Mouse (Mus musculus): ENCODE measurements around the gene Iscu. TPM values are rescaled to one million over a fixed set of nuclear protein-coding genes. Genes with fewer than 3 reads are reported as not detected.
"Not testable (repeated sequence)": the region's sequence is repeated elsewhere in the genome, so short reads cannot be mapped to it uniquely, and the experiment has no call there.

The Iscu gene
- total RNA-seq, 4 experiments from 2014 or later: 572 to 1,204 (median 919) TPM

DNA sequence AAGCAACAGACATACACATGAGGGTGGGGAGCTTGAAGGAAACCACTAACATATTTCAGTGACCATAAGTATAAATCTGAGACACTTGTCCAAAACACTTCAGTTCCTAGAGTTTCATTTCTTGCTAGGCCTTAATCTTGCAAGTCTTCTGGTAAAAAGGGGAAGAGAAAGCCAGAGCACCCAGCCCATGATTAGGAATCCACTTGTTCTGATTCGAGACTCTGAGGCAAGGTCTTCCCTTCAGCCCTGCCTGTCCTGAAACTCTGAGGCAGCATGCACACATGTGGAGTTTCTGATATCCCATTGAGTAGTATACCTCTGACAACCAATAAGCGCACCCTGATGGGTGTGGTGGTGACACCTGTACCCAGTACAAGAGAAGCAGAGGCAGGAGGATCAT lies 11.0 kb upstream of the Iscu start:
- no peak for DNase-seq

DNA sequence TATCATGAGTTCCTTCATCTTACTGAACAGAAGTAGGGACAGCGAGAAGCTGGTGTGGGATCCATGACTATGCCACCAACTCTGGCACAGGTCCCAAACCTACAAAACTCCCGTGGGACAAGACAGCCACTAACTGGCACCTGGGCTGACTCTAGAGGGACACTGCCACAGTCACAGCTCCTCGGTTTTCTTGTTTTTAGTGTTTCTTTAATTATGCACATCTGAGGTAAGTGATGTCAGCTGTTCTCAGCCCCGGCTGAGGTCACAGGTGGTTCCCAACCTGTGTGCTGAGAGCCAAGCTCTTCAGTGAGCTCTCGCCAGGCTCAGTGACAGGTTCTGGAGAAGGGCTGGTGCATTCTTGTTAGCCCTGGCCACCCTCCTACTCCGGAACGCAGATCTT lies 8.1 kb upstream of the Iscu start:
- no peak for DNase-seq

DNA sequence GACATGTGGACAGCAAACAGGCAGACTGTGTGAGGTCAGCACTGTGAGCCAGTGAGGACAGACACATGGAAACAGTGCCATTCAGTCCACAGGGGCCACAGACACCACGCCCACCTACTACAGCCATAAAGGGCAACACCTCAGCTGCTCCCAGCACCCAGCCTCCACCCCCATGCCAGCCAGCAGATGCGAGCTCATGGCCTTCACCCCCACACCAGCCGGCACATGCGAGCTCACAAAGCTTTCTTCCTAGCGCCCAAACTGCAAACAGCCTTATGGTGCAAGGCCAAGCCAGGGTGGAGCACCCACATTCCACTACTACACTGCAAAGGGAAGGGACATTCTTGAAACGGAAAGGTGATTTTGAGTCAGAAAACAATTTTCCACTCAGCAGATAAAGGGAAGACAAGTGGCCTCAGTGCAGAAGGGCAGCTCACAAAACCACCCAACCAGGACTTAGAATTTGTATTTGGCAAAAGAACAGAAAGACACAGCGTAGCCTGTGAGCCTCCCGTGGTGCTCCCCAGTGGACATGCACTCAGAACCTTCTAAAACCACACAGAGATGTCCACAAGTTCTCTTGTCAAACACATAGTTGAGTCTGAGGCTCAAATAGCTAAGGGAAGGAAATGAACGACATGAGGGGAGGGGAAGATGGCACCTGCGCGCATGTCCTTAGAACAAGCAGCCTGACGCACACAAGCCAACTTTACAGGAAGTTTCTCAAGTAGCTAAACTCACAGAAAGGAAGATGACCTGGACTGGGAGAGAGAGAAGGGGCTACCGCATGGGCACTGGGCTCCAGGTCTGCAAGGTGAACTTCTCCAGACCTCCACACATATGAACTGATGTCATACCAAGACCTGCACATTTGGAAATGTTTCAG lies 6.7 kb upstream of the Iscu start:
- DNase-seq: no peak

DNA sequence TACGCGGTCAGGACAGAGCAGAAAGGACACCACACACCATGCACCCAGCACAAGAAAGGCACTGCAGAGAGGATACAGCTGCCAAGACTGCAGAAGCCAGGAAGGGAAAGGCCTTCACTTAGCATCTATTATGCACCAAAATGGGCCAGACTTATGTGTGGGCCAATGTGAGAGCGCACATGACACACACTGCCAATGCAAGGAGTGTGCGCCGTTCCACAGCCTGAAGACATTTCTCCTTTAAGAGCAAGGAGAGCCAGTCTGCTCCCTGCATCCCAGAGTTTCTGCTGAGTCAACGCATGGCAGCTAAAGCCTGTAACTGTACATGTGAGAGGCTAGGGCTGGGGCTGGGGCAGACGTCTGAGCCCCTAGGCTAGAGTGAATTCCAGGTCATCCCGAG lies 3.7 kb upstream of the Iscu start:
- DNase-seq: no peak

DNA sequence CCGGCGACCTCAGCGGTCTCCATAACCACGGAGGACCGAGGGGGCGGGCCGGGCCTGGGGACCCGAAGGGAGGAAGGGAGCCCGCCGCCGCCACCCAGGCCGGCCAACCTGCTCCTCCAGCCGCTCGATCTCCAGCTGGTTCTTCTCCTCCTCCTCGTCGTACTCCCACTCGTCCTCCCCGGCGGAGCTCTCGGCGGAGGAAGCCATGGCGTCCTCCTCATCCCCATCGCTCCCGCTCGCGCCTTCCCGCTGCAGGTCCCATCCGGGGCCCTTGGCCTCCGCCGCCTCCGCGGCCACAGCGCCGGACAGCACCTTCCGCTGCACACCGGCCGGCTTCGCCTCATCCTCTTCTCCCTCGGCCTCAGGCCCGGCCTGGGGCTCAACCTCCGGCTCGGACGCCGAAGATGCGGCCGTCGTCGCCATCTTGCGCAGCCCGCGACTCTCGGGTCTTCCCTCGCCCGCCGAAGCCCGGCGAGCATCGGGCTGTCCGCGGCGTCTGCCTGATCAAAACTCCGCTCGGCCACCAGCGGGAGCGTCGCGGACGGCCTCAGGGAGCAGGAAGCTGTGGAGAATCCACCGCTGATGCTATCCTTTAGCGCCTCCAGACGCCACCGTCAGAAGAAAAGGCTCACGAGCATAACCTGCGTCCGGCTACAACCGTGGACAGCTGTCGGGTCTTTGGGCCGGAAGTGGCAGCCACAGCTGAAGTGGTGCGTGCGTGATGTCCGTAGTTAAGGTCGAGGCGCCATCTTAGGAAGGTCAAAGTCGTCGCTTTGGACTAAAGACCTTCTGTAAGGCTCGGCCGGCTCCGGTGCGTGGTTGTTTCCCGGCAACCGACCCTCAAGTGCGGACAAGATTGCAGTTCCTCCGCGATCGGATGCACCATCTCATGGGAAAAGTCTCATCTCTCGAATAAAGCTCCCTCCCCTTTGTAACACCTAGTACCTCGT lies 1.1 kb upstream of the Iscu start:
- DNase-seq: peak; percentile 83

DNA sequence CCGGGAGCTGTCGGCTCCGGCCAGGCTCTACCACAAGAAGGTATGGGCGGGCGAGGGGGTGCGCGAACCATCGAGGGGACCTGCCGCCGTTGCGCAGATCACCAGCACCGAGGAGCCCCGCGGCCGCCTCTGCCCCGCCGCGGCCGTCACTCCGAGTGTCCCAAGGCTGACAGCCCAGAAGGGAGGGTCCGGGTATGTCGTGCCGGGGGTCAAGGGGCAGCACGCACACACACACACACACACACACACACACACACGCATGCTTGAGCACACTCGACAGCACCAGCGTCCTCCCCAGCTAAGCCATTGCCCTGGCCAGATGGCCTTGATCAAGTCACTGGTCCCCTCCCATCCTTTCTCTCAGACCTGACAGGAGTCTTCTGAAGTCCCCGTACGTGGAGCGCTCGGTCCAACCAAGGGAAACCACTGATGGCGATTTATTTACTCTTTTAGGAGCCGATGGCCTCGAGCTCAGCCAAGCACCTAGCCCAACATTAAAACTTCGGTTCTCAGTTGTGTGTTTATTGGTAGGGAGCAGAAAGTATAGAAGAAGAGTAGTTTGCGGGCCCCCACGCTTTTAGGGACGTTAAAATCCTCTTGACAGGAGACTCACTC lies 464 bp downstream of the Iscu start:
- DNase-seq: no peak

DNA sequence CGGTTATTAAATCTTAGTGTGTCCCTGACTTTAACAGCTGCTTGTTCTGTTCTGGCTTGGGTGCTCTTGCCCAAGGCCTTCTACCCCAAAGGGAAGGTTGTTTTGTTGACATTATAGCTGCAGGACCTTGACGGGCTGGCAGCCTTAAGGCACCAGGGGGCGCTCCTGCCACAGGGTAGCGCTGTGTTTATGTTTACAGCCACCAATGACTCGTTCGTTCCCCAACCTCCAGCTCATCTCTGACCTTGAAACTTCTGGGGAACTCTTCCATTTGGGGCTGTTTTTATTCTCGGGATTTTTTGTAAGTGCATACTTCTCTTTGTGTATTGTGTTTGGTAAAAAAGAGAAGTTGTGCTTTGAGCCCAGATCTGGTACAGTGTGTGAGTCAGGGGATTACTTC lies 1.1 kb downstream of the Iscu start:
- DNase-seq: peak; percentile 95

DNA sequence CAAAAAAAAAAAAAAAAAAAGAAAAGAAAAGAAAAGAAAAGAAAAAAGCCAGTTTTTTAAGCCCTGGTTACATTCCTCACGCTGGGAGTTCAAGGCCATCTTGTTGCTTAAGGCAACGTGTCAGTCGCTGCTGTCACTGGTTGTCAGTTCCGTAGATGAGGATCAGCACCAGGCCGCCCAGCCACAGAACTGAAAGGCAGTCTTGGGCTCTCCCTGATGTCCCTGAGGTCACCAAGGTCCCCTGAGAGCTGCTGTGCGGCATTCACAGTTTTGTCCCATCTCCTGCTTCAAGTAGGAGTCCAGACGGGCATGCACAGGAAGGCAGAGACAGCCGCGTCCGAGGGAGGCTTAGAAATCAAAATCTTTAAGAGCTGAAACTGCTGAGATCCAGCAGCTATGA lies 3.0 kb downstream of the Iscu start:
- no peak for DNase-seq

DNA sequence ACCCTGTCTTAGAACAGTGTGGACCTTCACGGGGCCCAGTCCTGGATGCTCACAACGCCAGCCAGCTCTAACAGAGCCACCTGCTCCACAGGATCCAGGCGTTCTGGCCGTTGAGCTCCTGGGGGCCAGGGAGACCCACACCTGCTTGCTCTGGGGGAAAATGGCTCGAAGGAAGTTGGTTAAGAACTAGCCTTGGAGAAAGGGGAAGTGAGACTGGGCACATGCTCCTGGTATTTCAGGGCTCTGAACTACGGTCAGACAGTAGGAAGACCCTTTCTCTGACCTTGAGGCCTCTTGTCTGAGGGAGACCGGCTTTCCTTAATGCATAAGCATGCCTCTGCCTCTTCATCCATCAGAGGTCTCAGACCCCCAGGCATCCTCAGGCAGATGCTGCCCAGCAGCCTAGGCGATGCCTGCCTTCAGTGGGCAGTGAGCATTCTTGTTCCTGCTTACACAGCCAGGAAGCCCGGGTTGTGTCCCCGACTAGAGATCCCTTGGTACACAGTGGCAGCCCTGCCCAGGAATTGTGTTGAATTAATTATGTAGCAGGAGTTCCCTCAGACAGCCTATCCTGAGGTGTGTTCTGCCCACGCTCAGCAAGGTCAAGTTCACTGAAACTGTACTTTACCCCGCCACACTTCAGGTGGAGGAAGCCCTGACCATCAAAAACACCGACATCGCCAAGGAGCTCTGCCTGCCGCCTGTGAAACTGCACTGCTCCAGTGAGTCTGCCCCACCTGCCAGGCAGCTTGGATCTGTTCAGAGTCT lies 3.8 kb downstream of the Iscu start:
- no peak for DNase-seq

DNA sequence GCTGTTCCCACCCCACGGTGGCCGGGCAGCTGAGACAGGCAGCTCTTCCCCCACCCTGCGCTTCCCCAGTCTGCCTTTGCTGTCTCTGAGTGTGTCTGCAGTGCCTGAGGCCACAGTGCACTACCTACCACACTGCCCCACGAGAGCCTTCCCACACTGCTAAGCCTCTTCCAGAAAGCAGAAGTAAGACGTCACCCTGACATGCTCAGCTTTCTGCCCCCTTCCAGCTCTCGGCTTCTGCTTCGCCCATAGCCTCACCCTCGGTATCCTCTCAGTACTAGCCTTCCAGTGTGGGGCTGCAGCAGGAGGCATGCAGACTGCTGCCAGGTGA lies 4.3 kb downstream of the Iscu start:
- no peak for DNase-seq

DNA sequence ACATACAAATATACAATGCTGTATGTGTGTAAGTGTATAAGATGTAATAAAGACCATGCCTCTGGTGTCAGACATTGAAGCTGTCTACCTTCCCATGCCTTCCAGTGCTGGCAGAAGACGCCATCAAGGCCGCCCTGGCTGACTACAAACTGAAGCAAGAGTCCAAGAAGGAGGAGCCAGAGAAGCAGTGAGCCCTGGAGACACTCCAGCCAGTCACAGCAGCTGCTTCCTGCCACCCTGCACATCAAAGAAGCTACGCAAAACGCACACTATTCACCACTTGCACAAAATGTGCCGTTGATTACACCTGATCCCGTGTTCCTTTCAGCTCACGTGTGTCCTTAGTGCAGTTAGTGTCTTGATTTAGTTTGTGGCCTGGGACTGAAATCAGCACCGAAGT lies 5.2 kb downstream of the Iscu start:
- DNase-seq: peak; percentile 70

DNA sequence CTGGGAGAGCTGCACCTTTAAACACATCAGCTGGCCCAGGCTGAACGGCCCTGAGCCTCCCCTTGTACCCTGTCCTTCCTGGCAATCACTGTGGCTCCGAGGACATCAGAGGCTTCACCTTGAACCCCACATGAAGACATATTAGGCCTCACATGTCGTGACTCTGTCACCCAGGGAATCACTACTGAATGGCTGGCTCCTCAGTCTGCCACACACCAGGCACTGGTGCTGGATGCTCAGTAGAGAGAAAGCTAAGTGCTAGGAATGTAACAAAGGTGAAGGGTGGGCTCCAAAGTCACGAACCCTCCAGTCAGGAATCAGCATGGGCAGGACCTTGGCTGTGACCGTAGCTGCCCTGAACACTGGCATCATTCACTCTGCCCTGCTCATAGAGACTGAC lies 7.0 kb downstream of the Iscu start:
- peak; percentile 64 for DNase-seq

DNA sequence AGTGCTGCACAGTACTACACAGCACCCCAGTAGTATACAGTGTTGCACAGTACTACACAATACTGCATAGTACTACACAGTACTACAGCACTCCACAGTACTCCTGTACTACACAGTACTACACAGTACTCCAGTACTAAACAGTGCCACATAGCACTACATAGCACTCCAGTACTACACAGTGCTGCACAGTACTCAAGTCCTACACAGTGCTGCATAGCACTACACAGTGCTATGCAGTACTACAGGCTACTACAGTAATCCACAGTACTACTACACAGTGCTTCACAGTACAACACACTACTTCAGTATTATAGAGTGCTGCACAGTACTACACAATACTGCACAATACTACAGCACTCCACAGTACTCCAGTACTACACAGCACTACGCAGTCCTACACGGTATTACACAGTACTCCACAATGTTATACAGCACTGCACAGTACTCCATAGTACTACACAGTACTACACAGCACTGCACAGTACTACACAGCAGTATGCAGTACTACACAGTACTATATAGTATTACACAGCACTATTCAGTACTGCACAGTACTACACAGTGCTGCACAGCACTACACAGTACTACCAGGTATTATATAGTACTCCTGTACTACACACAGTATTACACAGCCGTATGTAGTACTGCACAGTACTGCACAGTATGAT lies 7.7 kb downstream of the Iscu start:
- DNase-seq: no peak

DNA sequence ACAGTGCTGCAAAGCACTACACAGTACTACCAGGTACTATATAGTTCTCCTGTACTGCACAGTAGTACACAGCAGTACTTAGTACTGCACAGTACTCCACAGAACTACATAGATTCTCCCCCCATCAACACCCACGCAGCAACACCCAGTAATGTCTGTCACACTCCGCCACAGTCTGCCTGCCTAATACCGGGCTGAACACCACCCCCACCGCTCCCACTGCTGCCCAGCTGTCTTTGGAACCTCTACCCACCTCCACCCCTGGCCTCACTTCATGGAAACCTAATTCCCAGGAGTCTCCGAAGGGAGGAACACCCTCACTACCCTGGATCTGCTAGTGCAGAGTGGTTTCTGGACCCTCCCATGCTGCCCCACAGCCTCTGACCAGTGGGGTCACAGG lies 8.2 kb downstream of the Iscu start:
- DNase-seq: no peak

DNA sequence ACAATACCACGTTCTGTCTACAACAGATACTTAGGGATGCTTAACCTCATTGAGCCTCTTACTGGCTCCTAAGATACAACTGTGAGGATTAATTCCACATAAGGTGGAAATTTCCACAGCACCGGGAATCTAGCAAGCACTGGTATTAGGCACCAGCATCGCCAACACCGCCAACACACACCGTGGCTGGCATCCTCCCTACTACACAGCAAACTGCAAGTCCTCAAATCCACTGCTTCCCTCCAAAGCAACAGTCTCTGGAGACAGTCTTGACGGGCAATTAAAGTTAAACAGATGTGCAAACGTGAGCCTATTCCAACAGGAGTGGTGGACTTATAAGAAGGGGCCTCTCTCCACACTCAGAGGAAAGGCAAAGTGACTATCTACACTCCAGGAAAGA lies 8.7 kb downstream of the Iscu start:
- DNase-seq: no peak

DNA sequence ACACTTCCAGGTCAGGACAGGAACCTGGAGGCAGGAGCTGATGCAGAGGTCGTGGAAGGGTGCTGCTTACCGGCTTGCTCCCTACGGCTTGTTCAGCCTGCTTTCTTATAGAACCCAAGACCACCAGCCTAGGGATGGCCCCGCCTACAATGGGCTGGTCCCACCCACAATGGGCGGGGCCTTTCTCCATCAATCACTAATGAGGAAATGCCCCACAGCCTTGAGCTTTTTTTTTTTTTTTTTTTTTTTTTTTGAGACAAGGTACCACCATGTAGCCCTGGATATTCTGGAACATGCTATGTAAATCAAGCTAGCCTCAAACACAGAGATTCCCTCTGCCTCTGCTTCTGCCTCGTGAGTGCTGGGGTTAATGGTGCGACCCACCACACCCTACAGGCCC lies 9.3 kb downstream of the Iscu start:
- no peak for DNase-seq

DNA sequence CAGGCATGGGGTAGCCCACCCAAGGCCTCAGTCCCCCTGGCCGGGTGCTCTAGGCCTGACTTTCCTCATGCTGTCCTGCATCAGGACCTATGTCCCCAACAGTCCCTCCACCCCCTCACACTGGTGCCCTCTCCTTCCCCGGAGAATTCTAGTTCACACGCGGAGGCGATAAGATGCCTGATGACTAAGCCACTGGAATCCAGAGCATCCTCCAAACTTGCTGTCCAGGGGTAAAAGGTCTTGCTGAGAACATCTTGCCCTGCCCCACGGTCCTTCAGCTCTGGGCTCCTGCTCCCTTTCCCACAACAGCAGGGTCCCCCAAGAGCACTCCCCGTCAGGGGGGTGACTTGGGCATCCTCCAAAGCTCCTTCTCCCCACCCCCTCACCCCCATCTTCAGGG lies 10.1 kb downstream of the Iscu start:
- no peak for DNase-seq

DNA sequence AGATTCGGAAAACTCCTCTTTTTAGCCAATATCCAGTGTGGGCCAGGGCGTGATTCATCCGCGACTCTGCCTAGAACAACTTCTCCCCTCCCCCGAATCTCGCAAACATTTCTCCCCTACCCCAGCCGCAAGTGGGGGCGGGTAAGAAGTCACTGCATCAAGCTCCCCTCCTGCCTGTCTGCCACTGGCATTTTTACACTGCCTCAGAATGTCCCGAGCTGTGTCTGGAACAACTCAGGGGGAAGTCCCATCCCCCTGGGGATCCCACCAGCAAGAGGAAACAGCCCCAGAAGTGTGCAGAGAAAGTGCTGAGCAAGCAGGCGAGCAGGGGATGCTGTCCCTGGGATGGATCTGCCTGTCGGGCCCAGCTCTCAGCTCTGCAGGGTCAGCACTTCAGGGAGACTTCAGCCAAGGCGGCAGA lies 11.0 kb downstream of the Iscu start:
- no peak for DNase-seq

DNA sequence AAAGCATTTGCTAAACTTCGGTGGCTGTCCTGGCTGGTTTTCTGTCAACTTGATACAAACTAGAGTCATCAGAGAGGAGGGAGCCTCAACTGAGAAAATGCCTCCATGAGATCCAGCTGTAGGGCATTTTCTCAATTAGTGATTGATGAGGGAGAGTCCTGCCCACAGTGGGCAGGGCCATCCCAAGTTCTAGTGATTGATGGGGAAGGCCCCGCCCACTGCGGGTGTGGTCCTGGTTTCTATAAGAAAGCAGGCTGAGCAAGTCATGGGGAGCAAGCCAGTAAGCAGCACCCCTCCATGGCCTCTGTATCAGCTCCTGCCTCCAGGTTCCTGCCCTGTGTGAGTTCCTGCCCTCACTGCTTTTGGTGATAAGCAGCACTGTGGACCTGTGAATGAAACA lies 11.6 kb downstream of the Iscu start:
- DNase-seq: not testable (repeated sequence)

DNA sequence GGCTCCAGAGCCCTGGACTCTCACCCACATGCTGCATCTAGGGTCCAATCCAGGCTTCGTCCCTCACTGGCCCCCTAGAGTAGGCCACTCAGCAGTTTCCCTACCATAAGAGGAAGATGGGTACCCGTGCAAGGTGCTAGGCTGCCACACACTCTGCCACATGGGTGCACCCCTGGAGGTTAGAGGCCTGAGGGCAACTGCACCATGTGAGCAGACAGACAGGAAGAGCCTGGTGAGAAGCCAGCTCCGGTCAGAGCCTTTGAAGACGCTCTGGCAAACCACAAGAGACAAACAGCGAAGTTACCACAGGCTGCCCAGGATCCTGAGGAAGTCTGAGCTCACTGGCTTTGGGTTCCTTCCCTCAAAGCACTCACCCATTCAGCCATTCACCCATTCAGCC lies 14.4 kb downstream of the Iscu start:
- no peak for DNase-seq

DNA sequence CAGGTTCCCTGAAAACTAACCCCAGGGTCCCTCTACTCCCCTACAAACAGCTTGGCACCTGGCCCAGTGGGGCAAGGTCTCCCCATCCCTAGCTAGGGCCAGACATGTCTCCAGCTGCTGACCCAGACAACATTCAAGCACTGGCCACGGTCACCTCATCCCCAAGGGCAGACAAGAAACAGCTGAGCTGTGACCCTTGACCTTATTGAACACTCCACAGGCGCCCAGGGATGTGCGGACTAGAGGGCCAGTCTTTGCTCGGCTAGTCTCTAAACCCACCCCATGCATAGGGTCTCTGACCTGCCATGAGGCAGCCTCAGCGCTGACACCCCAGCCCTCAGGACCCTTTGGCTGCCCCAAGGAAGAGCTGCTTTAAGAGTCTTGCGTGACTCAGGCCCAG lies 16.1 kb downstream of the Iscu start:
- DNase-seq: no peak
